Mouse (Mus musculus) thymus, adult 2 months (tissue): ENCODE data around the gene Gpi1. TPM values are rescaled to one million over a fixed set of nuclear protein-coding genes. Genes with fewer than 3 reads are reported as not detected.

ENCODE experiments used
- DNase-seq: peaks from one replicate; pipeline ENCODE4 v3.0.0; 2021
- H3K27ac ChIP-seq: fragments of 200-500 bp; 2 replicates; pipeline ENCODE4 v1.5.1; 2012; ENCODE audit warnings: low read length, control low read depth; ENCODE audit not compliant: control insufficient read depth, insufficient read depth
- H3K27me3 ChIP-seq: fragments of 200-500 bp; 2 replicates; pipeline ENCODE4 v1.6.1; 2012; ENCODE audit warnings: mild to moderate bottlenecking, low read length, moderate library complexity, mixed read lengths; ENCODE audit not compliant: control insufficient read depth, insufficient read depth
- H3K36me3 ChIP-seq: fragments of 200-500 bp; 2 replicates; pipeline ENCODE4 v1.6.1; 2012; ENCODE audit warnings: mild to moderate bottlenecking, low read length, moderate library complexity; ENCODE audit not compliant: control insufficient read depth, insufficient read depth
- H3K4me1 ChIP-seq: fragments of 200-500 bp; replicated peaks from 2 replicates; pipeline ENCODE4 v1.6.1; 2012; ENCODE audit warnings: low read length; ENCODE audit not compliant: control insufficient read depth, insufficient read depth
- H3K4me3 ChIP-seq: fragments of 200-500 bp; 2 replicates; pipeline ENCODE4 v1.5.1; 2012; ENCODE audit warnings: mild to moderate bottlenecking, low read length, control low read depth, moderate library complexity; ENCODE audit not compliant: control insufficient read depth, insufficient read depth
- CTCF ChIP-seq: fragments of 200-500 bp; IDR thresholded peaks from 2 replicates; pipeline ENCODE4 v1.5.1; 2012; ENCODE audit warnings: mild to moderate bottlenecking, control low read depth, low read length, moderate library complexity, borderline replicate concordance; ENCODE audit not compliant: control insufficient read depth, poor library complexity, insufficient read depth; ENCODE audit errors: extremely low read depth
- POLR2A ChIP-seq: fragments of 200-500 bp; IDR thresholded peaks from 2 replicates; pipeline ENCODE4 v1.6.1; 2012; ENCODE audit warnings: mild to moderate bottlenecking, low read length, control low read depth, moderate library complexity; ENCODE audit not compliant: control insufficient read depth, poor library complexity, insufficient read depth; ENCODE audit errors: extremely low read depth
- WGBS: fragments of 180-500 bp; shearing (Covaris S2); methylation state at CpG from one replicate; pipeline ENCODE4 v1.1.7; 2018; 5-methylcytosine and 5-hydroxymethylcytosine counted together
- polyA plus RNA-seq: library from polyadenylated mRNA; depleted of rRNA; stranded (reverse); fragments of >200 nt; gene quantifications from 2 replicates; pipeline ENCODE4 v1.2.3, GENCODE M21; 2012

Gene Gpi1
- polyA plus RNA-seq, 1 experiment = 265 TPM

DNA sequence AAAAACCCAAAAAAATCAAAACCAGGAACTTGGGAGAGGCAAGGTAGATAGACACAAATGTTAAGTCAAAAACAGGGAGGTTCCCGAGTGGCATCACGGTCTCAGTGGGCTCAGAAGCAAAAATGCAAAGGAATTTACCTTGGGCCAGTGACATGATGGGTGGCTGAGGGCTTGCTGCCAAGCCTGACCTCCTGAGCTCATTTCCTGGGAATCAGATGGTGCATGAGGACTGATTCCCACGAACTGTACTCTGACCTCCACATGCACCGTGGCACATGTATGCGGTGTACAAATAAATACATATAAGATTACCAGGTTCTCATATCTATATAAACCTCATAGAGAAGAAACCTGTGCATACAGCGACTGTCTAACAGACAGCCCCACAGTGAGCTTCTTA, 5.8 kb downstream of the Gpi1 start:
- Histone ChIP-seq H3K4me3 (no peak overlapping the region), H3K4me1 (peaks cover 16% of the 10 kb centered on the region), H3K36me3 (peaks cover 53% of the 10 kb centered on the region), H3K27ac (no peak overlapping the region), H3K27me3 (no peaks in the 10 kb centered on the region)
- no peak for DNase-seq
- TF ChIP-seq POLR2A (no peak), CTCF (no peak)
- WGBS = 96% methylated on average over 6 of the region's 6 CpGs

DNA sequence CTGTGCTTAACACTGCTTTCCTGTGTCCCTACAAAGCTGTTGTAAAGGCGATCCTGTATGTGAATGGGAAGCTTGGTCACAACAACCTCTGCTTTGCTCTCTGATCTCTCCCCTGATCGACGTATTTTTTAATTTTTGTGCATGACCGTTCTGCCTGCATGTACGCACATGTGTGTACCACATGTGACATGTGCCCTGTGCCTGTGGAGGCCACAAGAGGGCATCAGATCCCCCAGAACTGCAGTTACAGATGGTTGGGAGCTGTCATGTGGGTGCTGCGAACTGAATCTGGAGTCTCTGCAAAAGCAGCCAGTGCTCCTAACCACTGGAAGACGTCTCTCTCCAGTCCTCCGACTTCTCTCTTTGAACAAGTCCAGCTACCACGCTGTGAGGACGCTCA, 7.8 kb downstream of the Gpi1 start:
- WGBS = 98% methylated on average over 10 of the region's 10 CpGs
- H3K36me3 ChIP-seq = peaks cover 64% of the 10 kb centered on the region

DNA sequence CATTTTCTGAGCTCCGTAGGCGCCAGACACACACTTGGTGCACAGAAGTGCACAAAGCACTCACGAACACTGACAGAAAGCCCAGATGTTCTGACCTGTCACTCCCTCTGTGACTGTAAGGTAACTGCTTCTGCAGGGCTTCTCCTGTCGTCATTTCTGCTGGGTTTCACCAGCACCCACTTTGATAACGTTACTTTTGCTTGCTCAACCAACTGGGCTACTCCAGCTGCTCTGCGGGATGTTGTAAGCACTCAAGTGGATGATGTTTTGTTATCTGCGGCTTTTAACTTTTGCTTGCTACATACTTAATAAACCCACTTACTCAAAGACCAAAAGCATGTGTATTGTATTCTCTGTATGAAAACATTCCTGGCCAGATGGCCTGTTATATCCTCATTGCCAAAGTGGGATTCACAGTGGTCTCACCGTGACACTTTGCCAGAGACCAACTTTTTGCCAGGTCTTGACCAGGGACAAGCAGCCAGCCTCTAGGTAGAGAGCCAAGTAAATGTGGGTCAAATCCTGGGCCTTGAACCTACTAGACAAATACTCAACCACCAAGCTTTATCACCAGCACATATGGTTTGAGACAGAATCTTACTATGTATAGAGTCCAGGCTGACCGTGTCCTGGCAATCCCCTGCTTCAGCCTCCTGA, 8.4 kb downstream of the Gpi1 start:
- H3K36me3 ChIP-seq = peaks cover 64% of the 10 kb centered on the region
- H3K4me1 ChIP-seq = no peaks in the 10 kb centered on the region
- no peaks in the 10 kb centered on the region for H3K27me3 ChIP-seq
- no peak overlapping the region for H3K4me3 ChIP-seq
- TF ChIP-seq CTCF = no peak
- no peak overlapping the region for H3K27ac ChIP-seq
- 98% methylated on average over 9 of the region's 9 CpGs for WGBS
- no peak for DNase-seq

More for the DNA sequence above, 7.8 kb downstream of the Gpi1 start:
- Histone ChIP-seq H3K27me3 (no peaks in the 10 kb centered on the region), H3K4me3 (no peak overlapping the region), H3K27ac (no peak overlapping the region), H3K4me1 (no peaks in the 10 kb centered on the region)
- TF ChIP-seq POLR2A (no peak), CTCF (no peak)
- no peak for DNase-seq

DNA sequence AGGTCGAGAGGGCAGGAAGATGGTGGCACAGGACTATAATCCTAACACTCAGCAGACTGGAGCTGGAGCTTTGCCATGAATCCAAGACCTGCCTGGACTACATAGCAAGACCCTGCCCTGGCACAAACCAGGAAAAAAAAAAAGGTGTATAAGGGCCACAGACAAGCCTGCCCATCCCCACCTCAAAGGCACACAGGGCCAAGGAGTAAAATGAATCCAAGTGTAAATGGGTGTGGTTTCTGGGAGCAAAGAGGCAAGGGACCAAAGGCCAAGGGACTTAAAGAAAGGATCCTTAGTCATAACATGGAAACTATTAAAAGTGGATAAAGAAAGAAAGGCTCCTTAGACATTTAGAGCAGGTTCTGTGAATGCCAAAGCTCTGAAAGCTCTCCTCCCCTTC, 11.6 kb downstream of the Gpi1 start:
- no peak overlapping the region for H3K27ac ChIP-seq
- WGBS = 78% methylated on average over 1 of the region's 1 CpGs

DNA sequence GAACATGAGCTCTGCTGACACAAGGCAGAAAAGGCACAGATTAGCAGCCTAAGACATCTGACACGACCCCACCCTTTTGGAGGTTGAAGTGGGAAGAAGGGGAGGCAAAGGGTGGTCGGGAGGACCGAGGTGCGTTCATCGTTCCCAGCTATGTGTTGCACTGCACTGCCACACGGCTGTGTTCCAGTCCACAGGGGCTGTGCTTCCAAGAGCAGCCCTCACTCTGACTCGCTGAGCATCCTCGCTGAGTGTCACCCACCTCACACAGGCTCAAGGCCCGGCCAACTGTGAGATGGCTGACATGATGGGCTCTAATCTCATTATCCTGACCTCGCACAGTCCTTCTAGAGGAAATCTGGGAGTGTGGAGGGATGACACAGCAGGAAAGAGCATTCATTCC, 13.7 kb downstream of the Gpi1 start:
- Histone ChIP-seq H3K4me3 (no peak overlapping the region), H3K36me3 (peaks cover 57% of the 10 kb centered on the region), H3K4me1 (peaks cover 13% of the 10 kb centered on the region; the same call in 1 of the 2 replicates), H3K27ac (no peak overlapping the region), H3K27me3 (no peaks in the 10 kb centered on the region)
- TF ChIP-seq CTCF = no peak
- WGBS = 98% methylated on average over 10 of the region's 10 CpGs
- DNase-seq = no peak

More for the DNA sequence above, 11.6 kb downstream of the Gpi1 start:
- Histone ChIP-seq H3K4me1 (peaks cover 13% of the 10 kb centered on the region; the same call in 1 of the 2 replicates), H3K36me3 (peaks cover 58% of the 10 kb centered on the region), H3K4me3 (no peak overlapping the region), H3K27me3 (no peaks in the 10 kb centered on the region)
- DNase-seq = no peak
- no peak for TF ChIP-seq POLR2A
- no peak for TF ChIP-seq CTCF

DNA sequence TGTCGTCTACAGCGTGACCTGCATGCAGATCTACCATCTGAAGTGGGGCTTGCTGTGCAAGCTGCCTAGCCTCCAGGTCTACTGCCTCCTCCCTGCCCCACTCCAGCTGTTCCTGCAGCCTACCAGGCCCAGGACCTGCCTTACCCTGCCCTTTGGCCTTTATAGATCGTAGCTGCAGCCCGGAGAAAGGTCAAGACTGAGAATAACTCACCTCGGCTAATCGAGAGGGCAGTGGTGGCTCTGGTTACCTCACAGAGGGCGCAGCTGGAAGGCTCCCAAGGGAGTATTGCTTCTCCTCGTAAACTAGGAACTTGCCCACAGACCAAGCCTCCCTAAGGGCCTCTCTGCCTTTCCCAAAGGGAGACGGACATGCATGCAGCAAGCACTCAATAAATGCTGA, 14.7 kb downstream of the Gpi1 start:
- Histone ChIP-seq H3K27me3 (no peaks in the 10 kb centered on the region), H3K36me3 (peaks cover 55% of the 10 kb centered on the region), H3K4me3 (no peak overlapping the region), H3K4me1 (peaks cover 13% of the 10 kb centered on the region; the same call in 1 of the 2 replicates), H3K27ac (no peak overlapping the region)
- TF ChIP-seq POLR2A (no peak), CTCF (no peak)
- DNase-seq = no peak
- 94% methylated on average over 9 of the region's 9 CpGs for WGBS

DNA sequence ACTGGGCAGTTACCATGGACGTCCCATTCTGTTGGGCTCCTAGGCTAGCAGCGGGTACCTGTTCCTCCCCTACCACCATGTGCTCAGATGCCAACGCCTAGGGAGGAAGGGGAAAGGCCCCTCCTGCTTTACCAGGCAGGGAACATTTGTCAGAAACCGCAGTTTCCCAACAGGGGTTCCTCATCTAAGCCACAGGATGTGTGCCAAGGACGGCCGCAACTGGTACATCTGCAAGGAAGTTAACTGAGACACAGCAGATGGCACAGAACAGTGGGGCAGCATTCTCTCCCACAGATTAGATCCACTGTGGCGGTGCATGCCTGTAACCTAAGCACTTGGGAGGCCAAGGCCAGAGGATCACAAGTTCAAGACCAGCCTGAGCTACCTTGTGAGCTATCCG, 15.5 kb downstream of the Gpi1 start:
- TF ChIP-seq POLR2A (no peak), CTCF (no peak)
- H3K4me3 ChIP-seq = no peak overlapping the region
- peaks cover 13% of the 10 kb centered on the region; the same call in 1 of the 2 replicates for H3K4me1 ChIP-seq
- H3K27ac ChIP-seq = no peak overlapping the region
- H3K36me3 ChIP-seq = peaks cover 59% of the 10 kb centered on the region
- H3K27me3 ChIP-seq = no peaks in the 10 kb centered on the region
- 36% methylated on average over 8 of the region's 8 CpGs for WGBS
- DNase-seq = no peak
